Mouse (Mus musculus) heart, embryonic 12.5 days (tissue): ENCODE measurements around the gene Xrcc6. TPM values are rescaled to one million over a fixed set of nuclear protein-coding genes. Genes with fewer than 3 reads are reported as not detected.

ENCODE experiments used
- ATAC-seq: fragments of 200-750 bp; cut with Nextera tagmentation; 2 replicates; pipeline ENCODE4 v1.8.0; 2017; ENCODE audit warnings: moderate TSS enrichment, moderate library complexity; ENCODE audit not compliant: insufficient number of reproducible peaks, low FRiP score
- H3K27ac ChIP-seq: fragments of 300-500 bp; sonication (generic); 2 replicates; pipeline ENCODE4 v1.5.1; 2016; ENCODE audit warnings: mild to moderate bottlenecking, moderate library complexity; ENCODE audit not compliant: poor library complexity, severe bottlenecking
- H3K27me3 ChIP-seq: fragments of 300-500 bp; sonication (generic); replicated peaks from 2 replicates; pipeline ENCODE4 v1.6.1; 2016; ENCODE audit warnings: mild to moderate bottlenecking, moderate library complexity
- H3K36me3 ChIP-seq: fragments of 300-500 bp; sonication (generic); 2 replicates; pipeline ENCODE4 v1.6.1; 2016; ENCODE audit warnings: mild to moderate bottlenecking, moderate library complexity
- H3K4me1 ChIP-seq: fragments of 300-500 bp; sonication (generic); replicated peaks from 2 replicates; pipeline ENCODE4 v1.6.1; 2016; ENCODE audit warnings: mild to moderate bottlenecking
- H3K4me2 ChIP-seq: fragments of 300-500 bp; sonication (generic); 2 replicates; pipeline ENCODE4 v1.6.1; 2016; ENCODE audit warnings: mild to moderate bottlenecking, moderate library complexity
- H3K4me3 ChIP-seq: fragments of 300-500 bp; sonication (generic); 2 replicates; pipeline ENCODE4 v1.5.1; 2016; ENCODE audit warnings: mild to moderate bottlenecking
- H3K9ac ChIP-seq: fragments of 300-500 bp; sonication (generic); 2 replicates; pipeline ENCODE4 v1.6.1; 2016; ENCODE audit warnings: mild to moderate bottlenecking, moderate library complexity
- H3K9me3 ChIP-seq: fragments of 300-500 bp; sonication (generic); replicated peaks from 2 replicates; pipeline ENCODE4 v1.6.1; 2016; ENCODE audit warnings: mild to moderate bottlenecking, moderate library complexity
- WGBS: fragments of 180-500 bp; shearing (Covaris S2); methylation state at CpG from one replicate; pipeline ENCODE4 v1.1.7; 2016; 5-methylcytosine and 5-hydroxymethylcytosine counted together
- polyA plus RNA-seq: library from polyadenylated mRNA; unstranded; fragments of >200 nt; fragmentation: Nextera tagmentation; extraction: Ambion mirVana; gene quantifications from 2 replicates; pipeline ENCODE4 v1.2.1, GENCODE M21; 2016

Xrcc6 gene
- polyA plus RNA-seq, 1 experiment from 2014 or later: 80.2 TPM

GRCm38 (mm10) chr15:81952310-81952709 is 35.3 kb upstream of the Xrcc6 start:
- no peak overlapping the region for H3K4me2 ChIP-seq
- H3K9me3 ChIP-seq: 0 out of 2 replicates have a peak, but pooled peaks cover under 1% of the 10 kb centered on the region
- ATAC-seq: no peak
- H3K36me3 ChIP-seq: peaks cover 23% of the 10 kb centered on the region
- WGBS: 83% methylated on average over 4 of the region's 4 CpGs
- no peaks in the 10 kb centered on the region for H3K27me3 ChIP-seq
- H3K4me3 ChIP-seq: no peak overlapping the region
- no peak overlapping the region for H3K27ac ChIP-seq
- peaks cover 6% of the 10 kb centered on the region for H3K4me1 ChIP-seq
- no peak overlapping the region for H3K9ac ChIP-seq

DNA sequence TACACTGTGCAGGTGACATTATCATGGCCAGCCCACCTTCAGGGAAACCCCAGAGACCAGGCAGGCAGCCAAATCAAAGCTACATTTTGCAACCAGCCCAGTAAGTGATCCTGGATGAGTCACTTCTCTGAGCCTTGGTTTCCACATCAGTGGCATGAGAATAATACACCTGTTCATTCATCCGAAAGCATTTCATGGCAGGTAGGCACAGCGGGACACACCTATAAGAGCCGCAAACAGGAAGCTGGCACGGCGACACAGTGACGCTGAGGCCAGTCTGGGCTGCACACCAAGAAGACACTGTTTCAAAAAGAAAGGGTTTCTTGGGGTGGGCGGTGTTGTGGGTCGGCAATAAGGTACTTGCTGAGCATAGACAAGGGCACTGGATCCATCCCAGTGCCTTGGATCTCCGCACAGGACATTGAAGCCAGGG is 33.5 kb upstream of the Xrcc6 start:
- WGBS: 95% methylated on average over 9 of the region's 9 CpGs
- no peaks in the 10 kb centered on the region for H3K9me3 ChIP-seq
- H3K27me3 ChIP-seq: no peaks in the 10 kb centered on the region

GRCm38 (mm10) chr15:81954716-81955115 is 32.9 kb upstream of the Xrcc6 start:
- no peak overlapping the region for H3K27ac ChIP-seq
- H3K27me3 ChIP-seq: no peaks in the 10 kb centered on the region
- no peak for ATAC-seq
- H3K36me3 ChIP-seq: peaks cover 23% of the 10 kb centered on the region
- H3K9ac ChIP-seq: no peak overlapping the region
- 92% methylated on average over 6 of the region's 6 CpGs for WGBS
- no peaks in the 10 kb centered on the region for H3K9me3 ChIP-seq
- no peak overlapping the region for H3K4me2 ChIP-seq
- H3K4me3 ChIP-seq: no peak overlapping the region
- no peaks in the 10 kb centered on the region for H3K4me1 ChIP-seq

More for the DNA sequence above, 33.5 kb upstream of the Xrcc6 start:
- Histone ChIP-seq H3K4me1 (no peaks in the 10 kb centered on the region), H3K4me3 (no peak overlapping the region), H3K27ac (no peak overlapping the region), H3K4me2 (no peak overlapping the region), H3K36me3 (peaks cover 23% of the 10 kb centered on the region), H3K9ac (no peak overlapping the region)
- ATAC-seq: no peak

- no peak overlapping the region for H3K4me3 ChIP-seq
- H3K9ac ChIP-seq: no peak overlapping the region
- H3K4me2 ChIP-seq: no peak overlapping the region
- WGBS: 88% methylated on average over 15 of the region's 15 CpGs
- H3K27me3 ChIP-seq: no peaks in the 10 kb centered on the region
- no peaks in the 10 kb centered on the region for H3K4me1 ChIP-seq
- H3K27ac ChIP-seq: no peak overlapping the region
- H3K36me3 ChIP-seq: peaks cover 23% of the 10 kb centered on the region
- no peaks in the 10 kb centered on the region for H3K9me3 ChIP-seq
- no peak for ATAC-seq
Observed at GRCm38 (mm10) chr15:81955414-81955813, 32.2 kb upstream of the Xrcc6 start.

DNA sequence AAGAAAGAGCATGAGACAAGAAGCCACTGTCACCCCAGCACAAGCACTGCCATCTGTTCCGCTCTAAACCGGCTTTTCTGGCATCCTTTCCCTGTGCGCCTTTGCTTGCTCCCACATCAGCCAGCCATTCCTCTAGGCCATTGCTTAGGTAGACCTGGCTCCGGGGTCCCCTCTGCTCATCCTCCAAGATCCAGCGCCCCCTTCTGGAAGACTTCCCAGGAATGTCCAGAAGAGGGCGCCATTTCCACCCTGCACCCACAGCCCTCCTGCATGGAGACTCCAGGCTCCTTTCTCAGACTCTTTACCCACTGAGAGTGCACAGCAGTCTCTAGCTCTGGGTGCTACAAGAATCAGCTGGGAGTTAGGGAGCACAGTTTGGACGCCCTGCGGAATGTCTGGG is 31.2 kb upstream of the Xrcc6 start:
- Histone ChIP-seq H3K9me3 (no peaks in the 10 kb centered on the region), H3K4me2 (no peak overlapping the region), H3K36me3 (peaks cover 19% of the 10 kb centered on the region; the same call in 1 of the 2 replicates), H3K9ac (no peak overlapping the region), H3K4me1 (no peaks in the 10 kb centered on the region), H3K27me3 (no peaks in the 10 kb centered on the region), H3K4me3 (no peak overlapping the region), H3K27ac (no peak overlapping the region)
- ATAC-seq: no peak
- WGBS: 59% methylated on average over 8 of the region's 8 CpGs

- Histone ChIP-seq H3K4me2 (no peak overlapping the region), H3K27ac (no peak overlapping the region), H3K4me1 (no peaks in the 10 kb centered on the region), H3K9ac (no peak overlapping the region), H3K4me3 (no peak overlapping the region), H3K9me3 (no peaks in the 10 kb centered on the region), H3K36me3 (peaks cover 12% of the 10 kb centered on the region; the same call in 1 of the 2 replicates), H3K27me3 (no peaks in the 10 kb centered on the region)
- ATAC-seq: no peak
- WGBS: 84% methylated on average over 11 of the region's 11 CpGs
Observed at GRCm38 (mm10) chr15:81957598-81957997, 30.0 kb upstream of the Xrcc6 start.

DNA sequence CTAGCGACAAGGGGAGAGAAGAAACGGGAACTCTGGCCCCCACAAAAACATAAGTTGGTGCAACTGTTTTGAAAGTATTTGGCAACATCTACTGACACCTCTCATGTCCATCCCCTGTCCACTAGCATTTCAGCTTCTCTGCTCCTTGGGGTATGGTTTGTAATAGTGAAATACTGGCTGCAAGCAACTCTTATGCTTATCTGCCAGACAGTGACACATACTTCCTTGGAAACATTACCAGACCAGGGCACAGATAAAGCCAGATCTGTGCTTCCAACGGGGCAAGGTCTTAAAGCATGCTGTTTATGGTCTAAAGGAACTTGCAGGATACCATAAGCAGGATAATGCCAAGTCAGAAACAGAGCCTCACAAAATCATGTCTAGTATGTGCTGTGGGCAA is 28.7 kb upstream of the Xrcc6 start:
- peaks cover 12% of the 10 kb centered on the region; the same call in 1 of the 2 replicates for H3K36me3 ChIP-seq
- H3K27ac ChIP-seq: no peak overlapping the region
- 52% methylated on average over 3 of the region's 3 CpGs for WGBS
- H3K9ac ChIP-seq: no peak overlapping the region
- no peaks in the 10 kb centered on the region for H3K4me1 ChIP-seq
- H3K9me3 ChIP-seq: no peaks in the 10 kb centered on the region
- H3K4me2 ChIP-seq: no peak overlapping the region
- H3K27me3 ChIP-seq: no peaks in the 10 kb centered on the region
- no peak overlapping the region for H3K4me3 ChIP-seq
- ATAC-seq: no peak

DNA sequence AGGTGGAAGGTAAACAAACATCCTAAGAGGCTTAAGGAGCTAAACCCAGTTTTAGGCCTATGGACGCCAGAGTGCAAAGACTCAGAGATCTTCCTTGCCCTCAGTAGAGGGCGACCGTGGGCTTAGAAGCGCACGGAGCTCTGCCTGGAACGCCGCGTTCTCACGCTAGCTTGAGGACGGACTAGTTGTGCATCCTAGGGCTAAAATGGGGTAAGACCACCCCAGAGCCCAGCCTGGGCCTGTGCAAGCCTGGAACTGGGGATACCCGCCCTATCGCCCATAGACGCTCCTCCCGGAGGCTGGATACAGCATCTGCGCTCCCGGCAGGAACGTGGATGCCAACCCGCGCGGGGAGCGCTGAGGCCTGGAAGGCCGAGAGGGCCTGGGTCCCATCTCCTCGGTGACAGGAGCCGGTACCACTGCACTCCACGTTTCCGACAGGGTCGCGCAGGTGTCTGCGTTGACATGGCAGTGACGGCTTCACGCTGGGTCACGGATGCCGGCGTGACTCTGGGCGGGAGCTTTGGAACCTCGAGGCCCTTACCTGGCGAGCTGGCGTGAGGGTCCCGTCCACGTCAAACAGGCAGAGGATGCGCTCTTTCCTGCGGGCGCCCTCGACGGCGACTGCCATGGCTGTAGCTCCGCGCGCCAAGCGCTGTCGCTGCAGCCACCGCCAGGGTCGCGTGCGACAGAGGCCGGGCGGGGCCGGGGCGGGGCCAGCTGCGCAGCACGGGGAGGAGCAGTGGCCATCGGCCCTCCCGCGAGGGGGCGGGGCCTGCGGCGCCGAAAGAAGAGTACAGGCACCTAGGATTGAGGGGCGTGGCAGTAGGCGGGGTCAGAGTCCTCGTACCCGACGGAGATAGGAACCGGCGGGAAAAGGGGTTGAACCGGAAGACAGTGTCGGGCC is 27.2 kb upstream of the Xrcc6 start, which contains the start of gene Pmm1:
Gene Pmm1, minus strand, starts transcription at position 760 of the 907 bp plus-strand sequence.
- WGBS: under 1% methylated on average over 76 of the region's 77 CpGs
- peak within 1 kb of the TSS; percentile 56 for H3K4me3 ChIP-seq
- no peaks in the 10 kb centered on the region for H3K4me1 ChIP-seq
- H3K9me3 ChIP-seq: no peaks in the 10 kb centered on the region
- peak within 1 kb of the TSS; percentile 31 for H3K27ac ChIP-seq
- ATAC-seq: peak; percentile 99
- H3K9ac ChIP-seq: peak within 1 kb of the TSS; percentile 70
- peak within 1 kb of the TSS; percentile 92 for H3K4me2 ChIP-seq
- no peaks in the 10 kb centered on the region for H3K27me3 ChIP-seq
- no peaks in the 10 kb centered on the region for H3K36me3 ChIP-seq

- H3K27ac ChIP-seq: no peak overlapping the region; the same call in 1 of the 2 replicates
- no peaks in the 10 kb centered on the region for H3K9me3 ChIP-seq
- peak overlapping the region; percentile 56 for H3K4me3 ChIP-seq
- peak overlapping the region; percentile 92 for H3K4me2 ChIP-seq
- under 1% methylated on average over 7 of the region's 8 CpGs for WGBS
- no peak overlapping the region; the same call in 1 of the 2 replicates for H3K9ac ChIP-seq
- H3K36me3 ChIP-seq: no peaks in the 10 kb centered on the region
- ATAC-seq: peak; percentile 75
- no peaks in the 10 kb centered on the region for H3K4me1 ChIP-seq
- H3K27me3 ChIP-seq: no peaks in the 10 kb centered on the region
Observed at GRCm38 (mm10) chr15:81961078-81961451, 26.6 kb upstream of the Xrcc6 start.

DNA sequence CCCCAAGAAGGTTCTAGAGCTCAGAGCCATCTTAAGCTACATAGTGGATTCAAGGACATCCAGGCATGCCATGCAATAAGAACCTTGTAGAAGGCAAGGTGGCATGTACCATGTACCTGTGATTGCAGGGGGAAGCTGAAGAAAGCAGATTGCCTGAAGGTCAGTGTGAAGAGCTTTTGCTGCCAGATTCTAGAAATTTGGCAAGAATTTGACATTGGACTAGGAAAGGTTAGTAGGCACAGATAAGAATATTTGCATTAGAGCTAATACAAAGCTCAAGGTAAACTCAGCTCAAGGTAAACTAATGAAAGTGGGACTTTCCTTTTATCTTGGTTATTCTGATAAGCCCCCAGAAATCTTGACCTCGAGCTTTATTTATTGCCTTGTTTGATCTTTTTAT is 23.4 kb upstream of the Xrcc6 start:
- no peak for ATAC-seq
- H3K4me3 ChIP-seq: no peak overlapping the region
- no peak overlapping the region for H3K9ac ChIP-seq
- no peaks in the 10 kb centered on the region for H3K9me3 ChIP-seq
- no peaks in the 10 kb centered on the region for H3K36me3 ChIP-seq
- WGBS: 45% methylated on average over 1 of the region's 1 CpGs
- no peaks in the 10 kb centered on the region for H3K4me1 ChIP-seq
- no peak overlapping the region for H3K27ac ChIP-seq
- H3K27me3 ChIP-seq: no peaks in the 10 kb centered on the region
- no peak overlapping the region for H3K4me2 ChIP-seq

DNA sequence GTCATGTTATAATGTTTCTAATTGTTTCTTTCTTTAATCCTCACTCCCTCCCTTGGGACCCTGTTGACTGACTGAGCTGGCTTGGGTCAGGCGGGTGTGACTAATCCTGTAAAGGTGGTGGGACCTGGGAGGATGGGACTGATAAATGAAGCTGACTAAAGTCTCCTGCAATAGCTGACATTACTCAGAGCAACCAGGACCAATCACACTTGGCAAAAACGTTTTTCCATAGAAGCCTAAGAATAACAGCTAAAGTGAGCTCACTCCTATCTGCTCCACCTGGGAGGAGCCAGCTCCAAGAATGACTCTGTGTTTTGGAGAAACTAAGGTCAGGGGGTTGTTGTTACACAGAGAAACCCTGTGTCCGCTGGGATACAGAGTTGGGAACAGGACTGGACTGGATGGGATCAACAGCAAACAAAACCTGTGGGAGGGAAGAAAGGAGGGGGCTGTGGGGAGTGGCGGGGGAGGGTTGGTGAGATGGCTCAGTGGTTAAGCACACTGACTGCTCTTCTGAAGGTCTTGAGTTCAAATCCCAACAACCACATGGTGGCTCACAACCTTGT is 22.6 kb upstream of the Xrcc6 start:
- Histone ChIP-seq H3K4me2 (no peak overlapping the region), H3K9ac (no peak overlapping the region), H3K27me3 (no peaks in the 10 kb centered on the region), H3K9me3 (no peaks in the 10 kb centered on the region), H3K4me3 (no peak overlapping the region), H3K27ac (no peak overlapping the region), H3K4me1 (no peaks in the 10 kb centered on the region), H3K36me3 (no peaks in the 10 kb centered on the region)
- WGBS: 50% methylated on average over 4 of the region's 4 CpGs
- no peak for ATAC-seq
